Comparison of ENCODE assay signal across 9 mouse cellular contexts in the genomic region with DNA sequence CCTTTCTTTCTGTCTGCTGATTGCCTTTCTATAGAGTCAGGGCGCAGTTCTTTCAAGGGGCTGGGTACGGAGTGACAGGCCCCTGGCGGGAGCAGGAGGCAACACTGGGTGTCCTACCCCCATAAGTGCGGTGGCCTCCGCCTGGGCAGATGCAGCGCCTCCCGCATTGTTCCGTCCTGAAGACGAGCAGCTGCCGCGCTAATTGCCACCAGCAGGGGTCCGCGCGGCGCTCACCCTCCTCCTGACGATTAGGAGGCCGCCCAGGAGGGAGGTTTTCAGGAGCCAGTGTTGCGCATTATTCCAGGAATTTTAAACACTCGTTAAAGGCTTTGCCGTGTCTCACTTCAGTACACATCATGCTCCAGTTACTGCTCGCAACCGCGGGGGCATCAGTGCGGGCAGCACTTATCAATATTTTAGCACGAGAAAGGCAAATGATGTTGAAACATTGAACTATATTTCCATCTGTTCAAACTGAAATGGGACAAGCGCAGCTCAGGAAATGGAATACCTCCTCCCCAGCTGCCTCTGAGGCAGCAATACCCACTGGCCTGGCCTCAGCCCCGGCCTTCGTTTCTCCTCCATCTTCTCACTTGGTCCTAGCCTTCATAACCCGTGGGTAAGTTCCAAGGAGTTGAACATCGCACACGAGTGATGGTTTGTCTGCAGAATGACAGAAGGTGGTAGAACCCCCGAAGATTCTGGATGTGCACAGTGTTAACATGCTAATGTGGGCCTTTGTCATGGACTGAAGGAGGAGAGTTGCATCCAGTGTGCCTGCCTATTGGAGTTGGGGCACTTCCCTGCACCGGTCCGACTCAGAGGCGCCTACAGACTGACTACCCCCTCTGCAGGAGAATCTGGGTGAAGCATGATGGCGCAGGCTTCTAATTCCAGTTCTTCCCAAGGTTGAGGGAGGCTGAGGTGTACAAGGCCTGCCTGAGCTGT. TPM values are rescaled to one million over a fixed set of nuclear protein-coding genes. Genes with fewer than 3 reads are reported as not detected.
DNase-seq lines count a peak whose midpoint lies in the region; ATAC-seq and TF ChIP-seq lines count a peak whose summit lies in the region.
"Had no signal": no experiment of that assay in that cellular context is flagged by ENCODE, and none has a peak within 500 bp of the region (broad histone marks: within the 10 kb centered on the region; RNA-seq: fewer than 3 reads in every experiment).

No protein-coding gene starts in this region.

- peak overlapping the region; percentile 68 for H3K4me2 ChIP-seq in heart, embryonic 13.5 days
- peak overlapping the region; percentile 59 for H3K4me2 ChIP-seq in kidney, postnatal 0 days (ENCODE audit: low read length)

- intact Hi-C loops in gastrocnemius, adult 2 months (cut with DNase I), result no loop called here

- no peaks in the 10 kb centered on the region for H3K36me3 ChIP-seq in heart, embryonic 13.5 days
- H3K36me3 ChIP-seq in kidney, postnatal 0 days (ENCODE audit: insufficient read depth, low read length), result no peaks in the 10 kb centered on the region
- H3K36me3 ChIP-seq: G1E had no signal

- TF ChIP-seq CTCF in gastrocnemius, adult 2 months (IDR thresholded peaks at IDR 0.05), result peak; percentile 68
- TF ChIP-seq CTCF in kidney, postnatal 0 days (IDR thresholded peaks at IDR 0.05; ENCODE audit: low read depth), result peak; percentile 75

- peak overlapping the region; percentile 19; the same call in 1 of the 2 replicates for H3K9ac ChIP-seq in heart, embryonic 13.5 days
- no peak overlapping the region for H3K9ac ChIP-seq in kidney, postnatal 0 days (ENCODE audit: low read depth, low read length)

- H3K4me3 ChIP-seq in gastrocnemius, adult 2 months, result peak overlapping the region; percentile 61
- peak overlapping the region; percentile 37 for H3K4me3 ChIP-seq in heart, embryonic 13.5 days
- H3K4me3 ChIP-seq in kidney, postnatal 0 days (replicated peaks; ENCODE audit: low read depth, low read length), result peak overlapping the region; percentile 27

- peaks cover 84% of the 10 kb centered on the region for H3K27me3 ChIP-seq in heart, embryonic 13.5 days (replicated peaks)
- peaks cover 17% of the 10 kb centered on the region for H3K27me3 ChIP-seq in kidney, postnatal 0 days (ENCODE audit: insufficient read depth, low read length)

- WGBS in heart, embryonic 13.5 days, result 3% methylated on average over 36 of the region's 36 CpGs
- 4% methylated on average over 36 of the region's 36 CpGs for WGBS in kidney, postnatal 0 days

- ATAC-seq in heart, embryonic 13.5 days (ENCODE audit: extremely low read depth, insufficient number of reproducible peaks, low FRiP score, low TSS enrichment), result no peak
- peak; percentile 64 for ATAC-seq in kidney, postnatal 0 days (replicated peaks; ENCODE audit: low FRiP score, low read depth)

- peak; percentile 59 for DNase-seq in gastrocnemius, adult 2 months
- no peak for DNase-seq in gastrocnemius, postnatal 25 days
- peak; percentile 86 for DNase-seq in ES-CJ7 (ENCODE audit: low read depth, low spot score)
- peak; percentile 83 for DNase-seq in embryo, embryonic 10 days (ENCODE audit: low spot score)
- peak; percentile 89 for DNase-seq in kidney, postnatal 0 days (ENCODE audit: low spot score)
- peak; percentile 83 for DNase-seq in mesoderm, embryonic 11.5 days (ENCODE audit: low read depth, low spot score)
- no peak for DNase-seq in natural killer cell, adult 2 months (ENCODE audit: low spot score in 2 of 2)

- no peak overlapping the region for H3K27ac ChIP-seq in gastrocnemius, adult 2 months
- no peak overlapping the region for H3K27ac ChIP-seq in heart, embryonic 13.5 days (replicated peaks)
- H3K27ac ChIP-seq in kidney, postnatal 0 days, result no peak overlapping the region

- H3K4me1 ChIP-seq in heart, embryonic 13.5 days, result peaks cover 12% of the 10 kb centered on the region
- H3K4me1 ChIP-seq in kidney, postnatal 0 days (replicated peaks; ENCODE audit: insufficient read depth, low read length), result no peaks in the 10 kb centered on the region; the same call in 1 of the 2 replicates

- no peaks in the 10 kb centered on the region for H3K9me3 ChIP-seq in heart, embryonic 13.5 days
- H3K9me3 ChIP-seq in kidney, postnatal 0 days (replicated peaks; ENCODE audit: low read length), result no peaks in the 10 kb centered on the region
- H3K9me3 ChIP-seq: G1E had no signal

RNA-seq across cellular contexts. Expression of gene Six3, which starts 32.6 kb away (rescaled TPM):
- total RNA-seq in gastrocnemius, adult 2 months (2021), result not detected
- not detected for total RNA-seq in gastrocnemius, postnatal 25 days (2021)
- polyA plus RNA-seq in heart, embryonic 13.5 days (2015; fragmentation: Nextera tagmentation; extraction: Ambion mirVana), result not detected in 2 replicates
- not detected in 2 replicates for polyA plus RNA-seq in kidney, postnatal 0 days (2015; fragmentation: Nextera tagmentation; extraction: Ambion mirVana)
- polyA plus RNA-seq: G1E had no signal

RNA-seq across cellular contexts. Expression of gene Six2, which starts 42.1 kb away (rescaled TPM):
- 10 to 100 TPM; 10.6 to 29.0 TPM for total RNA-seq in gastrocnemius, adult 2 months (2021)
- 10 to 100 TPM in 1 of 2 experiments, 1 to 10 TPM in 1; 3.1 to 13.8 TPM for total RNA-seq in gastrocnemius, postnatal 25 days (2021)
- 0.27 and 0.39 TPM in 2 replicates for polyA plus RNA-seq in heart, embryonic 13.5 days (2015; fragmentation: Nextera tagmentation; extraction: Ambion mirVana)
- polyA plus RNA-seq in kidney, postnatal 0 days (2015; fragmentation: Nextera tagmentation; extraction: Ambion mirVana), result 11.2 and 18.9 TPM in 2 replicates
- total RNA-seq: G1E had no signal
- polyA plus RNA-seq: G1E had no signal

Comparison
In these comparisons a context has a peak if more than half of its experiments do, and no peak if none do; other contexts are left out.
1. DNase-seq: peak in gastrocnemius, adult 2 months (single experiment), ES-CJ7 (single experiment), embryo, embryonic 10 days (single experiment), kidney, postnatal 0 days (single experiment) and mesoderm, embryonic 11.5 days (single experiment); none in gastrocnemius, postnatal 25 days (single experiment) and natural killer cell, adult 2 months (0 of 2).
2. Peak in every context shown above with its lines, with median percentiles within 50 percentile points of each other: H3K4me3 ChIP-seq.